Mouse (Mus musculus) heart, embryonic 12.5 days (tissue): ENCODE data around the gene Lrrfip2. TPM values are rescaled to one million over a fixed set of nuclear protein-coding genes. Genes with fewer than 3 reads are reported as not detected.
A peak's percentile ranks its signal among the peaks of the same experiment; 100 is the strongest.

Experiments
- ATAC-seq: fragments of 200-750 bp; cut with Nextera tagmentation; 2 replicates; pipeline ENCODE4 v1.8.0; 2017; ENCODE audit warnings: moderate TSS enrichment, moderate library complexity; ENCODE audit not compliant: insufficient number of reproducible peaks, low FRiP score
- H3K27ac ChIP-seq: fragments of 300-500 bp; sonication (generic); 2 replicates; pipeline ENCODE4 v1.5.1; 2016; ENCODE audit warnings: mild to moderate bottlenecking, moderate library complexity; ENCODE audit not compliant: poor library complexity, severe bottlenecking
- H3K27me3 ChIP-seq: fragments of 300-500 bp; sonication (generic); replicated peaks from 2 replicates; pipeline ENCODE4 v1.6.1; 2016; ENCODE audit warnings: mild to moderate bottlenecking, moderate library complexity
- H3K36me3 ChIP-seq: fragments of 300-500 bp; sonication (generic); 2 replicates; pipeline ENCODE4 v1.6.1; 2016; ENCODE audit warnings: mild to moderate bottlenecking, moderate library complexity
- H3K4me1 ChIP-seq: fragments of 300-500 bp; sonication (generic); replicated peaks from 2 replicates; pipeline ENCODE4 v1.6.1; 2016; ENCODE audit warnings: mild to moderate bottlenecking
- H3K4me2 ChIP-seq: fragments of 300-500 bp; sonication (generic); 2 replicates; pipeline ENCODE4 v1.6.1; 2016; ENCODE audit warnings: mild to moderate bottlenecking, moderate library complexity
- H3K4me3 ChIP-seq: fragments of 300-500 bp; sonication (generic); 2 replicates; pipeline ENCODE4 v1.5.1; 2016; ENCODE audit warnings: mild to moderate bottlenecking
- H3K9ac ChIP-seq: fragments of 300-500 bp; sonication (generic); 2 replicates; pipeline ENCODE4 v1.6.1; 2016; ENCODE audit warnings: mild to moderate bottlenecking, moderate library complexity
- H3K9me3 ChIP-seq: fragments of 300-500 bp; sonication (generic); replicated peaks from 2 replicates; pipeline ENCODE4 v1.6.1; 2016; ENCODE audit warnings: mild to moderate bottlenecking, moderate library complexity
- WGBS: fragments of 180-500 bp; shearing (Covaris S2); methylation state at CpG from one replicate; pipeline ENCODE4 v1.1.7; 2016; 5-methylcytosine and 5-hydroxymethylcytosine counted together
- polyA plus RNA-seq: library from polyadenylated mRNA; unstranded; fragments of >200 nt; fragmentation: Nextera tagmentation; extraction: Ambion mirVana; gene quantifications from 2 replicates; pipeline ENCODE4 v1.2.1, GENCODE M21; 2016

Lrrfip2 gene
- 65.8 and 70.4 TPM in 2 replicates for polyA plus RNA-seq

DNA sequence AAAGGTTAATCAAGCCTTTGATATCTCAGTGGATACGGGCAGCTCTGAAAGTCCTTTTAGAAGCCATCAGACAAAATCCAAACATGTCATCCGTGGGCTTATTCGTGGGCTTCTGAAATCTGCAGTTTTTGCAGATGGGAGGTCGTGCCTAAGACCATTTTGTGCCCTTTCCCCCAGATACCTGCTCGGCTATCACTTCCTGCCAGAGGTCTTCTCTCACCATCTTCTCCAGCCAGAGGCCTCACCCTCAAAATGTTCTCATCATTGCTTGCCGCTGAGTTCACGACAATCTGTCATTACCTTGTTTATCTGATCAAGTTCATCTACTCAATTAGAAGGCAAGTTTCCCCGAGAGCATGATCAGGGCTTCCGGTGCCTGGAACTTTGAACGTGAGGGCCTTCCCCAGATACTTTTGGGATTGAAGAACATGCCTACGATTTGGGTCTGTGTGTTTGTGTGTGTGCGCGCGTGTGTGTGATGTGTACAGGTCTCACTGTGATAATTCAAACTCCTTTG lies at the start of gene Lrrfip2:
Lrrfip2 (plus strand) TSS at position 467 of the 517 bp plus-strand sequence.
- H3K4me2 ChIP-seq = peak within 1 kb of the TSS; percentile 88
- peak within 1 kb of the TSS; percentile 92 for H3K27ac ChIP-seq
- H3K4me3 ChIP-seq = peak within 1 kb of the TSS; percentile 94
- ATAC-seq = no peak
- no peaks in the 10 kb centered on the region for H3K9me3 ChIP-seq
- H3K9ac ChIP-seq = peak within 1 kb of the TSS; percentile 93
- peaks cover 29% of the 10 kb centered on the region for H3K4me1 ChIP-seq
- H3K27me3 ChIP-seq = no peaks in the 10 kb centered on the region
- WGBS = 21% methylated on average over 14 of the region's 14 CpGs
- no peaks in the 10 kb centered on the region for H3K36me3 ChIP-seq

DNA sequence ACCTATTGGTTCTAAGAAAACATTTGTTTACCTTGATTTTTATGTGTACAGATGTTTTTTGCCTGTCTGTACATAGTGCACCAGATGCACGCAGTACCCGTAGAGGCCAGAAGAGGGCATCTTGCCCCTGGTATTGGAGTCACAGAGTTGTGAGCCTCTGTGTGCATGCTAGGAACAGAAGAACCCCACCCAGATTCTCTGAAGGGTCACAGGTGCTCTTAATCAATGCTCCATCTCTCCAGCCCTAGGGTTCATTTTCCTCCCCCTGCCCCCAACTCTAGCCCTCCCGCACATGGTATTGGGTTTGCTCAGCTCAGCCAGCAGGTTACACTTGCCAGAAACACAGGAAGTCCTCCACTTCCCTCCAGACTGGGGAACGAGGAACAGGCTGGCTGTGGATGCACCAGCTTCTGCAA lies 46.8 kb upstream of the Lrrfip2 start:
- Histone ChIP-seq H3K9me3 (peaks cover 4% of the 10 kb centered on the region), H3K4me1 (no peaks in the 10 kb centered on the region; the same call in 1 of the 2 replicates), H3K4me3 (no peak overlapping the region), H3K27me3 (no peaks in the 10 kb centered on the region), H3K36me3 (no peaks in the 10 kb centered on the region), H3K9ac (no peak overlapping the region), H3K4me2 (no peak overlapping the region), H3K27ac (no peak overlapping the region)
- ATAC-seq = peak; percentile 45; the same call in 1 of the 2 replicates
- 38% methylated on average over 4 of the region's 4 CpGs for WGBS

DNA sequence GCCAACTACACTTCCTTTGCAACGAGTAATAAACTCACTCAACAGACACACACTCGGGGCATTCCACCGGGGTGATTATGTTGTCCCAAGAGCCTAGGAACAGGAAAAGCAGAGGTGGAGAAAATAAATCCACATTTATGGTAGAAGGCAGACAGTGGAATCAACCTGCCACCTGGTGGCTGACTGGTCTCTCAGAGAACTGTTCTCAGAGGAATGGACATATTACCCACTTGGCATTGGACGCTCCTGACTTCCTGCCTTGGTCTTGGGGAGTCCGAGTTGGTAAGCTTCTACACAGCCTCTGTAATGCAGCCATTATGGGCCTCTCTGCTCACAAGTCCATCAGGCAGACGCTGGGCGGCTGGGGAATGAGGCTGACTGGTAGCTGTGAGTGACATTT lies 45.2 kb upstream of the Lrrfip2 start:
- H3K27ac ChIP-seq = no peak overlapping the region
- H3K4me3 ChIP-seq = no peak overlapping the region
- ATAC-seq = no peak
- no peaks in the 10 kb centered on the region for H3K36me3 ChIP-seq
- H3K9ac ChIP-seq = no peak overlapping the region
- H3K27me3 ChIP-seq = no peaks in the 10 kb centered on the region
- WGBS = 46% methylated on average over 7 of the region's 7 CpGs
- H3K4me1 ChIP-seq = no peaks in the 10 kb centered on the region; the same call in 1 of the 2 replicates
- peaks cover 4% of the 10 kb centered on the region for H3K9me3 ChIP-seq
- H3K4me2 ChIP-seq = no peak overlapping the region

DNA sequence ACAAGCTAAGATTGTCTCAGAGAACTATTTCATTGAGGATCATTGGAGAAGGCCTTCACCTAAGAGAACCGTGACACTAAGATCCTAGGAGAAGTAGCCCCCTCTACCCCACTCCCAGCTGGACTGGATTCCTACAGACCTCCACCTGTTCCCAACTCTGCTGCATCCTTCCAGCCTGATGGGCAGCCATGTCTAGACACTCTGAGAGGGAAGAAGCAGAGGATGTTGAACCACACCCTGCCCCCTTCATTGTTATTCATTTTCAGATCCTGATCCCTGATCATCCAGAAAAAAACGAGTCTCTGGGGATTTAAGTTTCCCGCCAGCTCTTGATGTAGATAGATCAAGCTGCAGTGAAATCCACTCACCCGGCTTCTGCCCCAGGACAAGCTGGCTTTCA lies 44.4 kb upstream of the Lrrfip2 start:
- Histone ChIP-seq H3K4me2 (no peak overlapping the region), H3K27ac (no peak overlapping the region), H3K27me3 (no peaks in the 10 kb centered on the region), H3K4me1 (no peaks in the 10 kb centered on the region; the same call in 1 of the 2 replicates), H3K4me3 (no peak overlapping the region), H3K36me3 (no peaks in the 10 kb centered on the region), H3K9me3 (peaks cover 11% of the 10 kb centered on the region), H3K9ac (no peak overlapping the region)
- no peak for ATAC-seq
- 69% methylated on average over 4 of the region's 4 CpGs for WGBS

DNA sequence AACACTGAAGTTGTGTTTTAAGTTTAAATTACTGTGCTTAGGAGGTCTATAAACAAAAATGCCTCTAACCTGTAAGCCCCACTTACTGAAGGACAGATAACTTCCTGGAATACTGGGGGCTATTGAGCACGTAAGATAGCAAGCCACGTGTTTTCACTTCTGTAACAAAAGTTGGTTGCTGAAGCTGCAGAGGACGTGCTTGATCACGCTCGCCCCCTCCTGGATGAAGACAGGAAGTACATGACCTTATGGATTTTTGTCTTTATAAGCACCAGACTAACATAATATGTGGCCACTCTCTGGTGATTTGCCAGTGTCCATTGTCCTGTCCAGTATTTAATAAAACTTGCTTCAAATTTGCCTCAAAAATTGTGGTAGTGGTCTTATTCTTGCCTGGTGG lies 39.6 kb upstream of the Lrrfip2 start:
- no peak overlapping the region for H3K4me2 ChIP-seq
- H3K9ac ChIP-seq = no peak overlapping the region
- H3K27me3 ChIP-seq = no peaks in the 10 kb centered on the region
- H3K4me1 ChIP-seq = peaks cover 11% of the 10 kb centered on the region; the same call in 1 of the 2 replicates
- 66% methylated on average over 5 of the region's 5 CpGs for WGBS
- no peak for ATAC-seq
- H3K36me3 ChIP-seq = no peaks in the 10 kb centered on the region
- no peak overlapping the region for H3K4me3 ChIP-seq
- peaks cover 14% of the 10 kb centered on the region for H3K9me3 ChIP-seq
- H3K27ac ChIP-seq = no peak overlapping the region

DNA sequence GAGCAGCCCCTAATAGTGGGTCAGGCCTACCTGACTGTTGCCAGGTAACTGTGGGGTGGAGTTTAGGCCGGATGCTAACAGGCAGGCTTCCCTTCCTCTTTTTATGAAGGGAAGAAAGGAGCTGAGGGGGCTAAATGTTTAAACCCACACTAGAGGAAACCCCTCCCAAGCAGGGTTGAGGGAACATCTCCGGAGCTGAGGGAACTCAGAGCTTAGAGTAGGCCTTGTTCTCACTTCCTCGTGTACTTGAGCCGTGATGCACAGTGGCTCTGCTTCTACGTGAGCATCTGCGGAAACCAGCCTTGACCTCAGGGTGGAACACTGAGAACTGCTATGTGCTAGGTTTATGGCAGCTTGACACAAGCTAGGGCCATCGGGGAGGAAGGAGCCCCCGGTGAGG lies 36.6 kb upstream of the Lrrfip2 start:
- Histone ChIP-seq H3K9ac (no peak overlapping the region), H3K4me2 (no peak overlapping the region), H3K9me3 (peaks cover 11% of the 10 kb centered on the region), H3K27me3 (no peaks in the 10 kb centered on the region), H3K4me1 (peaks cover 14% of the 10 kb centered on the region; the same call in 1 of the 2 replicates), H3K27ac (no peak overlapping the region), H3K36me3 (no peaks in the 10 kb centered on the region), H3K4me3 (no peak overlapping the region)
- 89% methylated on average over 8 of the region's 8 CpGs for WGBS
- no peak for ATAC-seq

DNA sequence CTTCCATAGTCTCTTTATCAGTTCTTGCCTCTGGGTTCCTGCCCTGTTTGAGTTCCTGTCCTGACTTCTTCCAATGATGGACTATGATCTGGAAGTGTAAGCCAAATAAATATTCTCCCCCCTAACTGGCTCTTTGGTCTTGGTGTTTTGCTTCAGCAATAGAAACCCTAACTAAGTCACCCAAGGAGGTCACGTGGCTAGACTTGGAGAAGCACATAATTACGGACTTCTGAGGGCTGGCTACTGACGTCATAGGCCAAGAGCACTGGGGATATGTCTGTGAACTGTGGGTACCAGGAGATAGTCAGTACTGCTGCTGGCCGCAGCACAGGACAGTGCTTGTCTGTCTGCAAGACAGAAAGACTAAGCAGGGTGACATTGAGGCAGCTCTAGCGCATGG lies 35.6 kb upstream of the Lrrfip2 start:
- H3K36me3 ChIP-seq = no peaks in the 10 kb centered on the region
- peaks cover 11% of the 10 kb centered on the region for H3K9me3 ChIP-seq
- no peak for ATAC-seq
- H3K27me3 ChIP-seq = no peaks in the 10 kb centered on the region
- H3K4me2 ChIP-seq = no peak overlapping the region
- WGBS = 72% methylated on average over 5 of the region's 5 CpGs
- H3K9ac ChIP-seq = no peak overlapping the region
- H3K27ac ChIP-seq = no peak overlapping the region
- peaks cover 14% of the 10 kb centered on the region; the same call in 1 of the 2 replicates for H3K4me1 ChIP-seq
- H3K4me3 ChIP-seq = no peak overlapping the region

DNA sequence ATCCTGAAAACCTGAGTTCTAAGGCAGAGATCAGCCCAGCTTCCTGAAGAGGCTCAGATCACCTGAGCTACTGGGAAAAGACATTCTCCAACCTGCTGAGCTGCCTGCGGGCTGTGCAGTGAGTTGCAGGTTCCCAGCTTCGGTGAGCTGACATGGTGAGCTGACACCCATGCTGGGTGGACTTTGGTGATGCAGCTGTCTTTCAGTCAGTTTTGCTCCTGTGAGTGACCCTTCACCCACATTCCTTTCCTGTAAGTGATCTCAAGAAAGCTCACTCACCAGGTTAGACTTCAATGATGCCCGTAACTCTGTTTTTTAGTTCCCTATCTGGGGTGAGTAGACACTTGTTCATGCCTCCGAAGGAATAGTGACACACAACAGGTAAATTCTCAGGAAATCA lies 32.1 kb upstream of the Lrrfip2 start:
- Histone ChIP-seq H3K4me1 (peaks cover 38% of the 10 kb centered on the region), H3K9me3 (peaks cover 3% of the 10 kb centered on the region; the same call in 1 of the 2 replicates), H3K9ac (no peak overlapping the region), H3K27me3 (no peaks in the 10 kb centered on the region; the same call in 1 of the 2 replicates), H3K27ac (no peak overlapping the region), H3K36me3 (no peaks in the 10 kb centered on the region), H3K4me2 (no peak overlapping the region), H3K4me3 (no peak overlapping the region)
- no peak for ATAC-seq
- WGBS = 39% methylated on average over 4 of the region's 4 CpGs

DNA sequence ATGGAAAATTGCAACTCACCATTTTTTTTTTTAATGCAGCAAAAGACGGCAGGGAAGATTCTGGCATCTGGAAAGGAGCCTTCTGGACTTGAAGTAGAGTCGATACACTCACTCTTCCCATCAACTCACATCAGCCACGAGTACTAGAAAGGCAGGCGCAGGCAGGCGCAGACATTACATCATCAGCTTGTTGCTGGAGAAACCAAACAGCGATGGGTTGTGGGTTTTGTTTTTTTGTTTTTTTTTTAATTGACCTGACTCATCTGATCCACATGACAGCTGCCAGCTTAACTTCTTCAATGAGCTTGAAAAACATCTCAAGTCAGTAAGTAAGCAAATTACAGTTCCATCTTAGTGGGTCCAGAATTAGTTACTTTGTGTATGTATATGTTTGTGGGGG lies 31.3 kb upstream of the Lrrfip2 start:
- 47% methylated on average over 6 of the region's 6 CpGs for WGBS
- Histone ChIP-seq H3K4me2 (no peak overlapping the region), H3K4me3 (no peak overlapping the region), H3K27me3 (no peaks in the 10 kb centered on the region; the same call in 1 of the 2 replicates), H3K4me1 (peaks cover 38% of the 10 kb centered on the region), H3K36me3 (no peaks in the 10 kb centered on the region), H3K27ac (no peak overlapping the region), H3K9ac (no peak overlapping the region), H3K9me3 (peaks cover under 1% of the 10 kb centered on the region; the same call in 1 of the 2 replicates)
- ATAC-seq = no peak

DNA sequence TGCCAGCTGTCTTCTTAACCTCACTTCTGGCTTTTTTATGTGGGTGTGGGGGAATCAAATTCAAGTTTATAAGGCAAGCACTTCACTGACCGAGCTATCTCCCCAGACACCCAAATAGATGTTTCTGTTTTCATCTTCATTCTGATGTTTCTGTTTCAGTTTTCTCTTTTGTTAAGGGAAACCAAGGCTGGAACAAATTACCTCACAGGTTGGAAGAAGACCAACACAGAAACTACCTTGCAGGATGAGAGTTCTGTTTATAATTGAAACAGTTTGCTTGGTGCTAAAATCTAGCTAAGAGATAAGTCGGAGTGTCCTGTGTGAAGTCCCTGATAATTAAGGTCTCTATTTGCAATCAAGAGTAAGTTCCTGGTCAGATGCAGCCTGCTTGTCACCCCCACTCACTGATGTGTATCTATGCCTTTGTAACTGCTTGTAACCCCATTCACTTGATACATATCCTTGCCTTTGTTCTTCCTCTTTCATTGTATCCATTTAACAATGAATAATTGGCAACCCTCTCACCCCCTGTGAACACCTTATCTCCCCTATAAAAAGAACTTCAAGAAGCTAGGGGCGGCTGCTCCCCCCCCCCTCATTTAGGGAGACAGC lies 30.3 kb upstream of the Lrrfip2 start:
- no peak overlapping the region for H3K4me3 ChIP-seq
- no peak overlapping the region for H3K27ac ChIP-seq
- no peak overlapping the region for H3K9ac ChIP-seq
- ATAC-seq = no peak
- WGBS = 21% methylated on average over 3 of the region's 3 CpGs
- H3K4me2 ChIP-seq = no peak overlapping the region
- H3K27me3 ChIP-seq = no peaks in the 10 kb centered on the region; the same call in 1 of the 2 replicates
- H3K36me3 ChIP-seq = no peaks in the 10 kb centered on the region
- H3K4me1 ChIP-seq = peaks cover 33% of the 10 kb centered on the region
- no peaks in the 10 kb centered on the region for H3K9me3 ChIP-seq

DNA sequence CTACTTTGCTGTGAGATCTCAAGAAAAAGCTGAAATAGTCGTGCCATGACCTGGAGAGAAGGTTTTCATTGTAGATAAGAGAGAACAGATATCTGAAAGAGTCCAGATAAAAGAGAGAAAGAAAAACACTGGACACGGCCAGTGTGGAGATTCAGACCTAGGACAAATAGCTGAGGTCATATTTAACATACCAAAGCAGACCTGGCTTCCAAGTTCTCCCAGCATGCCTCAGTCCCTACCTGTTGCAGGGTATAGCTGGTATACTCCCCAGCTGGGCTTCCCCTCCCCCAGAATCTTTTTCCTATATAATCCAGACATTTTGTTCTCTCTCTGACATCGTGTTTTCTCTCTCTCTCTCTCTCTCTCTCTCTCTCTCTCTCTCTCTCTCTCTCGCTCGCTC lies 29.4 kb upstream of the Lrrfip2 start:
- Histone ChIP-seq H3K9ac (no peak overlapping the region), H3K4me1 (peaks cover 27% of the 10 kb centered on the region), H3K4me2 (peak overlapping the region; percentile 28; the same call in 1 of the 2 replicates), H3K27ac (no peak overlapping the region), H3K4me3 (no peak overlapping the region), H3K9me3 (no peaks in the 10 kb centered on the region), H3K36me3 (no peaks in the 10 kb centered on the region), H3K27me3 (no peaks in the 10 kb centered on the region; the same call in 1 of the 2 replicates)
- WGBS = 3% methylated on average over 5 of the region's 5 CpGs
- no peak for ATAC-seq
